In genomic region chr7:114294698-114295097, GRCm38 (mm10) we compare ENCODE assay signal across 14 mouse cellular contexts. TPM values are rescaled to one million over a fixed set of nuclear protein-coding genes. Genes with fewer than 3 reads are reported as not detected.
DNase-seq lines count a peak whose midpoint lies in the region; ATAC-seq and TF ChIP-seq lines count a peak whose summit lies in the region.
"Had no signal": no experiment of that assay in that cellular context is flagged by ENCODE, and none has a peak within 500 bp of the region (broad histone marks: within the 10 kb centered on the region; RNA-seq: fewer than 3 reads in every experiment).

No protein-coding gene starts in this region.

- H3K4me1 ChIP-seq in heart, postnatal 0 days (ENCODE audit: control insufficient read depth, insufficient read depth), result peaks cover 19% of the 10 kb centered on the region
- H3K4me1 ChIP-seq in midbrain, postnatal 0 days (ENCODE audit: insufficient read depth, low read length), result no peaks in the 10 kb centered on the region
- H3K4me1 ChIP-seq in midbrain, embryonic 10.5 days, result peaks cover 29% of the 10 kb centered on the region
- H3K4me1 ChIP-seq in liver, postnatal 0 days (ENCODE audit: insufficient read depth), result peaks cover 35% of the 10 kb centered on the region

- no peaks in the 10 kb centered on the region for H3K9me3 ChIP-seq in heart, postnatal 0 days (replicated peaks; ENCODE audit: control insufficient read depth, low read length)
- H3K9me3 ChIP-seq in midbrain, postnatal 0 days (ENCODE audit: low read length), result no peaks in the 10 kb centered on the region
- H3K9me3 ChIP-seq in midbrain, embryonic 10.5 days (replicated peaks), result no peaks in the 10 kb centered on the region
- H3K9me3 ChIP-seq in liver, postnatal 0 days (ENCODE audit: low read length), result no peaks in the 10 kb centered on the region
- H3K9me3 ChIP-seq: heart, embryonic 13.5 days had no signal

- TF ChIP-seq CTCF in heart, postnatal 0 days (IDR thresholded peaks at IDR 0.05; ENCODE audit: low read depth), result 0 out of 2 replicates have a peak, but pooled peaks have one; percentile 9
- TF ChIP-seq CTCF in midbrain, postnatal 0 days (IDR thresholded peaks at IDR 0.05), result peak; percentile 22
- TF ChIP-seq CTCF in Patski (IDR thresholded peaks at IDR 0.05), result peak; percentile 42
- peak; percentile 59 for TF ChIP-seq CTCF in liver, postnatal 0 days (IDR thresholded peaks at IDR 0.05; ENCODE audit: low read depth)

- no peaks in the 10 kb centered on the region for H3K27me3 ChIP-seq in heart, postnatal 0 days (ENCODE audit: control insufficient read depth, insufficient read depth, low read length)
- H3K27me3 ChIP-seq in midbrain, postnatal 0 days (ENCODE audit: insufficient read depth, low read length), result no peaks in the 10 kb centered on the region
- peaks cover 13% of the 10 kb centered on the region; the same call in 1 of the 2 replicates for H3K27me3 ChIP-seq in midbrain, embryonic 10.5 days (ENCODE audit: low read depth, poor library complexity, severe bottlenecking)
- no peaks in the 10 kb centered on the region for H3K27me3 ChIP-seq in Patski
- H3K27me3 ChIP-seq in liver, postnatal 0 days (ENCODE audit: insufficient read depth, low read length), result no peaks in the 10 kb centered on the region
- H3K27me3 ChIP-seq: heart, embryonic 13.5 days had no signal

- H3K36me3 ChIP-seq in heart, postnatal 0 days (replicated peaks; ENCODE audit: control insufficient read depth, insufficient read depth, low read length), result no peaks in the 10 kb centered on the region
- H3K36me3 ChIP-seq in midbrain, postnatal 0 days (ENCODE audit: insufficient read depth, low read length), result no peaks in the 10 kb centered on the region
- no peaks in the 10 kb centered on the region for H3K36me3 ChIP-seq in midbrain, embryonic 10.5 days
- H3K36me3 ChIP-seq in liver, postnatal 0 days (replicated peaks; ENCODE audit: insufficient read depth, low read length), result no peaks in the 10 kb centered on the region
- H3K36me3 ChIP-seq: heart, embryonic 13.5 days had no signal

- in situ Hi-C loops in Patski (cut with MboI; ENCODE audit: low pct_unique_long_range_greater_than_20kb), result loop anchor here (25.0 kb wide), 2 partner anchors 343 to 518 kb away; partner anchors contain the start of gene Calca

- POLR2A ChIA-PET in Patski (lab: Charles Lee), result interaction anchor here (1.2 kb wide), 1 partner anchor 120 kb away, joined by 3 read pairs; the partner anchor contains the start of gene Pde3b

- TF ChIP-seq EP300 in heart, postnatal 0 days (IDR thresholded peaks at IDR 0.05; ENCODE audit: low read depth), result no peak
- no peak for TF ChIP-seq EP300 in liver, postnatal 0 days (IDR thresholded peaks at IDR 0.05; ENCODE audit: low read depth)

- H3K27ac ChIP-seq in heart, postnatal 0 days (ENCODE audit: low read depth), result no peak overlapping the region
- no peak overlapping the region for H3K27ac ChIP-seq in midbrain, postnatal 0 days (ENCODE audit: low read depth, low read length)
- H3K27ac ChIP-seq in midbrain, embryonic 10.5 days (replicated peaks), result no peak overlapping the region
- no peak overlapping the region for H3K27ac ChIP-seq in liver, postnatal 0 days (ENCODE audit: low read depth)
- H3K27ac ChIP-seq: heart, embryonic 13.5 days; hindbrain, embryonic 14.5 days had no signal

- H3K9ac ChIP-seq in heart, postnatal 0 days (replicated peaks; ENCODE audit: low read depth, low read length), result no peak overlapping the region
- no peak overlapping the region for H3K9ac ChIP-seq in midbrain, postnatal 0 days (replicated peaks; ENCODE audit: low read length, poor library complexity, severe bottlenecking)
- H3K9ac ChIP-seq in liver, postnatal 0 days (replicated peaks), result no peak overlapping the region
- H3K9ac ChIP-seq: heart, embryonic 13.5 days; hindbrain, embryonic 14.5 days had no signal

- H3K4me2 ChIP-seq in heart, postnatal 0 days (ENCODE audit: low read depth, low read length), result no peak overlapping the region
- H3K4me2 ChIP-seq in midbrain, postnatal 0 days (ENCODE audit: low read depth, low read length, poor library complexity, severe bottlenecking), result no peak overlapping the region
- no peak overlapping the region for H3K4me2 ChIP-seq in liver, postnatal 0 days (ENCODE audit: low read depth, low read length)
- H3K4me2 ChIP-seq: heart, embryonic 13.5 days; hindbrain, embryonic 14.5 days had no signal

- CTCF ChIA-PET in Patski (lab: Charles Lee), result interaction anchor here (0.8 to 2.6 kb wide), 4 partner anchors 9 to 16 kb away, joined by 4 to 8 read pairs (median 4); no protein-coding TSS in a partner anchor

- no peak overlapping the region for H3K4me3 ChIP-seq in heart, postnatal 0 days (ENCODE audit: low read depth, low read length)
- no peak overlapping the region for H3K4me3 ChIP-seq in midbrain, postnatal 0 days (ENCODE audit: low read depth, low read length)
- no peak overlapping the region for H3K4me3 ChIP-seq in midbrain, embryonic 10.5 days
- no peak overlapping the region for H3K4me3 ChIP-seq in liver, postnatal 0 days (ENCODE audit: low read depth, low read length)
- H3K4me3 ChIP-seq: heart, embryonic 13.5 days had no signal

- WGBS in heart, postnatal 0 days, result 79% methylated on average over 5 of the region's 5 CpGs
- 85% methylated on average over 5 of the region's 5 CpGs for WGBS in midbrain, postnatal 0 days
- 88% methylated on average over 5 of the region's 5 CpGs for WGBS in midbrain, embryonic 10.5 days
- WGBS in liver, postnatal 0 days (ENCODE audit: insufficient replicate concordance), result 75% methylated on average over 5 of the region's 5 CpGs

- no peak for DNase-seq in heart, postnatal 0 days (ENCODE audit: low spot score)
- no peak for DNase-seq in heart, adult 8-10 months (ENCODE audit: low spot score)
- DNase-seq in midbrain, postnatal 0 days (ENCODE audit: low spot score), result no peak
- no peak for DNase-seq in midbrain, embryonic 10.5 days (ENCODE audit: low spot score)
- no peak for DNase-seq in Patski (ENCODE audit: low read depth, low spot score)
- peak; percentile 36 for DNase-seq in liver, postnatal 0 days
- DNase-seq: cerebellum, adult 8-10 months; kidney, postnatal 25 days; lung, postnatal 36 days; right cerebral cortex, postnatal 4 days had no signal

- no peak for ATAC-seq in heart, postnatal 0 days (ENCODE audit: insufficient read depth, low read depth)
- ATAC-seq in midbrain, postnatal 0 days (ENCODE audit: low FRiP score), result no peak
- ATAC-seq in Patski, result no peak
- ATAC-seq in liver, postnatal 0 days, result no peak
- ATAC-seq in granulocyte monocyte progenitor cell, adult 5-6 weeks (replicated peaks; ENCODE audit: poor library complexity, severe bottlenecking), result no peak
- ATAC-seq: forebrain, embryonic 14.5 days had no signal

RNA-seq across cellular contexts. Expression of gene Psma1, which starts 18.8 kb away (rescaled TPM):
- 157 and 196 TPM in 2 replicates for total RNA-seq in heart, postnatal 0 days (2014; rRNA removed; ENCODE audit: low replicate concordance)
- polyA plus RNA-seq in heart, postnatal 0 days (2015; fragmentation: Nextera tagmentation; extraction: Ambion mirVana), result 304 and 320 TPM in 2 replicates
- 100 to 1,000 TPM; 129 to 150 (median 143) TPM for total RNA-seq in heart, adult 8-10 months (2022)
- total RNA-seq in midbrain, postnatal 0 days (2014; rRNA removed), result 158 and 167 TPM in 2 replicates
- polyA plus RNA-seq in midbrain, postnatal 0 days (2015; fragmentation: Nextera tagmentation; extraction: Ambion mirVana), result 317 and 329 TPM in 2 replicates
- 507 and 521 TPM in 2 replicates for polyA plus RNA-seq in midbrain, embryonic 10.5 days (2016; fragmentation: Nextera tagmentation; extraction: Ambion mirVana)
- 258 TPM for polyA plus RNA-seq in Patski (2021)
- 163 and 170 TPM in 2 replicates for polyA plus RNA-seq in liver, postnatal 0 days (2015; fragmentation: Nextera tagmentation; extraction: Ambion mirVana)
- total RNA-seq in granulocyte monocyte progenitor cell, adult 5-6 weeks (2014; fragmentation: Nextera tagmentation), result 274 and 294 TPM in 2 replicates
- total RNA-seq in granulocyte monocyte progenitor cell, adult 5-6 weeks (2017), result 340 and 376 TPM in 2 replicates

RNA-seq across cellular contexts. Expression of gene Copb1, which starts 40.2 kb away (rescaled TPM):
- total RNA-seq in heart, postnatal 0 days (2014; rRNA removed; ENCODE audit: low replicate concordance), result 47.9 and 54.1 TPM in 2 replicates
- polyA plus RNA-seq in heart, postnatal 0 days (2015; fragmentation: Nextera tagmentation; extraction: Ambion mirVana), result 52.9 and 53.0 TPM in 2 replicates
- total RNA-seq in heart, adult 8-10 months (2022), result 10 to 100 TPM; 35.2 to 41.6 (median 38.7) TPM
- total RNA-seq in midbrain, postnatal 0 days (2014; rRNA removed), result 47.1 and 59.5 TPM in 2 replicates
- polyA plus RNA-seq in midbrain, postnatal 0 days (2015; fragmentation: Nextera tagmentation; extraction: Ambion mirVana), result 64.6 and 65.1 TPM in 2 replicates
- polyA plus RNA-seq in midbrain, embryonic 10.5 days (2016; fragmentation: Nextera tagmentation; extraction: Ambion mirVana), result 95.6 and 100 TPM in 2 replicates
- 134 TPM for polyA plus RNA-seq in Patski (2021)
- polyA plus RNA-seq in liver, postnatal 0 days (2015; fragmentation: Nextera tagmentation; extraction: Ambion mirVana), result 51.4 and 53.2 TPM in 2 replicates
- 79.8 and 118 TPM in 2 replicates for total RNA-seq in granulocyte monocyte progenitor cell, adult 5-6 weeks (2014; fragmentation: Nextera tagmentation)
- 66.0 and 82.7 TPM in 2 replicates for total RNA-seq in granulocyte monocyte progenitor cell, adult 5-6 weeks (2017)

Comparison
In these comparisons a context has a peak if more than half of its experiments do, and no peak if none do; other contexts are left out.
1. CTCF ChIP-seq: peak in every context shown above with its lines; median percentile 59 in liver, postnatal 0 days; 42 in Patski; 22 in midbrain, postnatal 0 days; 9 in heart, postnatal 0 days.